Mouse (Mus musculus): Measurements from ENCODE around the gene Gm17622. TPM values are rescaled to one million over a fixed set of nuclear protein-coding genes. Genes with fewer than 3 reads are reported as not detected.

Gene Gm17622
- polyA plus RNA-seq, 1 experiment: not detected

GRCm38 (mm10) chr13:96527022-96527421 lies 36.5 kb downstream of the Gm17622 start:
- H3K4me3 ChIP-seq (ENCODE audit: insufficient read depth, low read length): no peak overlapping the region
- H3K4me1 ChIP-seq (ENCODE audit: control insufficient read depth, insufficient read depth, low read length): no peaks in the 10 kb centered on the region; the same call in 1 of the 2 replicates
- H3K27ac ChIP-seq (ENCODE audit: insufficient read depth, low read length): no peak overlapping the region
- TF ChIP-seq POLR2A (IDR thresholded peaks at IDR 0.05; ENCODE audit: extremely low read depth, insufficient read depth, low read length) (no peak), CTCF (IDR thresholded peaks at IDR 0.05; ENCODE audit: extremely low read depth, insufficient read depth, low read length) (no peak)

DNA sequence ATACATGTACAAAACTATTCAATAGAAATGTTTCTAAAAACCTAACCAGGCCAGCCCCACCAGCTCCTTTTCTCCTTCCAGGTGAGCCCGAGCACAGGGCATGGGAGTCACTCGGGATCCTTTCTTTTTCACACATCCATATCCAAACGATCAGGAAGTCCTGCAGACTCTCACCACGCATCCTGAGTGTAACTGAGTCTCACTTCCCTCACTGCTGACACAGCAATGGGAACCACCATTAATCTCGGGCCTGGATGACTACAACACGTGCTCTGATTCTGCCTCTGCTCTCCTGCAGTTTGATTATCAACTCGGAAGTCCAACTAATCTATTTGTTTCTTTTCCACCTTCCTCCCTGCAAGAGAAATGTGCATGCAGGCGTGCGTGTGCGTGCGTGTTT lies 37.3 kb downstream of the Gm17622 start:
- Histone ChIP-seq H3K27ac (ENCODE audit: insufficient read depth, low read length) (no peak overlapping the region), H3K4me1 (ENCODE audit: control insufficient read depth, insufficient read depth, low read length) (no peaks in the 10 kb centered on the region; the same call in 1 of the 2 replicates), H3K4me3 (ENCODE audit: insufficient read depth, low read length) (no peak overlapping the region)
- TF ChIP-seq POLR2A (IDR thresholded peaks at IDR 0.05; ENCODE audit: extremely low read depth, insufficient read depth, low read length) (no peak), CTCF (IDR thresholded peaks at IDR 0.05; ENCODE audit: extremely low read depth, insufficient read depth, low read length) (no peak)

- TF ChIP-seq POLR2A (IDR thresholded peaks at IDR 0.05; ENCODE audit: extremely low read depth, insufficient read depth, low read length) (no peak), CTCF (IDR thresholded peaks at IDR 0.05; ENCODE audit: extremely low read depth, insufficient read depth, low read length) (no peak)
- Histone ChIP-seq H3K4me3 (ENCODE audit: insufficient read depth, low read length) (no peak overlapping the region), H3K4me1 (ENCODE audit: control insufficient read depth, insufficient read depth, low read length) (no peaks in the 10 kb centered on the region; the same call in 1 of the 2 replicates), H3K27ac (ENCODE audit: insufficient read depth, low read length) (no peak overlapping the region)
Observed at GRCm38 (mm10) chr13:96528776-96529175, 38.2 kb downstream of the Gm17622 start.

GRCm38 (mm10) chr13:96529542-96529941 lies 39.0 kb downstream of the Gm17622 start:
- Histone ChIP-seq H3K27ac (ENCODE audit: insufficient read depth, low read length) (no peak overlapping the region), H3K4me1 (ENCODE audit: control insufficient read depth, insufficient read depth, low read length) (no peaks in the 10 kb centered on the region; the same call in 1 of the 2 replicates), H3K4me3 (ENCODE audit: insufficient read depth, low read length) (no peak overlapping the region)
- no peak for TF ChIP-seq CTCF (IDR thresholded peaks at IDR 0.05; ENCODE audit: extremely low read depth, insufficient read depth, low read length)
- no peak for TF ChIP-seq POLR2A (IDR thresholded peaks at IDR 0.05; ENCODE audit: extremely low read depth, insufficient read depth, low read length)

GRCm38 (mm10) chr13:96530064-96530463 lies 39.5 kb downstream of the Gm17622 start:
- Histone ChIP-seq H3K4me3 (ENCODE audit: insufficient read depth, low read length) (no peak overlapping the region), H3K4me1 (ENCODE audit: control insufficient read depth, insufficient read depth, low read length) (no peaks in the 10 kb centered on the region; the same call in 1 of the 2 replicates), H3K27ac (ENCODE audit: insufficient read depth, low read length) (no peak overlapping the region)
- TF ChIP-seq POLR2A (IDR thresholded peaks at IDR 0.05; ENCODE audit: extremely low read depth, insufficient read depth, low read length) (no peak), CTCF (IDR thresholded peaks at IDR 0.05; ENCODE audit: extremely low read depth, insufficient read depth, low read length) (no peak)

GRCm38 (mm10) chr13:96532176-96532575 lies 41.6 kb downstream of the Gm17622 start:
- Histone ChIP-seq H3K4me3 (ENCODE audit: insufficient read depth, low read length) (no peak overlapping the region), H3K27ac (ENCODE audit: insufficient read depth, low read length) (no peak overlapping the region), H3K4me1 (ENCODE audit: control insufficient read depth, insufficient read depth, low read length) (no peaks in the 10 kb centered on the region; the same call in 1 of the 2 replicates)
- no peak for TF ChIP-seq CTCF (IDR thresholded peaks at IDR 0.05; ENCODE audit: extremely low read depth, insufficient read depth, low read length)
- TF ChIP-seq POLR2A (IDR thresholded peaks at IDR 0.05; ENCODE audit: extremely low read depth, insufficient read depth, low read length): no peak

GRCm38 (mm10) chr13:96533742-96534141 lies 43.2 kb downstream of the Gm17622 start:
- Histone ChIP-seq H3K4me1 (ENCODE audit: control insufficient read depth, insufficient read depth, low read length) (no peaks in the 10 kb centered on the region; the same call in 1 of the 2 replicates), H3K4me3 (ENCODE audit: insufficient read depth, low read length) (no peak overlapping the region), H3K27ac (ENCODE audit: insufficient read depth, low read length) (no peak overlapping the region)
- TF ChIP-seq POLR2A (IDR thresholded peaks at IDR 0.05; ENCODE audit: extremely low read depth, insufficient read depth, low read length) (no peak), CTCF (IDR thresholded peaks at IDR 0.05; ENCODE audit: extremely low read depth, insufficient read depth, low read length) (no peak)

DNA sequence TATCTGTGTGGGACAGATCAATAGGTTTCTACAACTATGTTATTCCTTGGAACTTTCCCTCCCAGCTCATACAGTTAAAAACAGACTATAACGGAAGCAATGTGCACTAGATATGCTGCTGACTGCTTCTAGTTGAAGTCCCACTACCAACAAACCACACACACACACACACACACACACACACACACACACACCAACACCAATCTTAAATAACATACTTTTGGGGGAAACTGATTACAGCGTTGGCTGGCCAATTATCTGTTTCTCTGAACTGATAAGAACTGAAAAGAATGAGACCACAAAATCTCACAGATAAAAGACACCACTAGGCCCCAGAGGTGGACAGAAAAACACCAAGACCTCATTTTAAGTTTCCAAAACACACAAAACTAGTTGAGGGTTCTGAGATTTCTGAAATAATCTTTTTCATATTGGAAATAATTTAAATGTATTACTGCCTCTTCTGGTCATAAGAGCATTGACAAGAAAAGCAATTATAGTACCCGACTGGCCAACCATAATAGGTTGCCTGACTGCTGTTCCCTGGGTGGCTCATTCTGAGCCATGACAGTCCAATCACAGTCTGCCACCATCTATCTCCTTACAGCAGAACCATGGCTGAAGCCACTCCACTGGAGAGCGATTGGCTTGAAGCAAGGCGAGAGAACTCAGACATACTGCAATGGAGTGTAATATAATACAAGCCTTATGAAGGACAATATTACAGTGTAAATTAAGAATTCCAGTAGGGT lies 46.5 kb downstream of the Gm17622 start:
- H3K4me3 ChIP-seq (ENCODE audit: insufficient read depth, low read length): no peak overlapping the region
- H3K27ac ChIP-seq (ENCODE audit: insufficient read depth, low read length): no peak overlapping the region
- TF ChIP-seq CTCF (IDR thresholded peaks at IDR 0.05; ENCODE audit: extremely low read depth, insufficient read depth, low read length): no peak
- no peak for TF ChIP-seq POLR2A (IDR thresholded peaks at IDR 0.05; ENCODE audit: extremely low read depth, insufficient read depth, low read length)
- H3K4me1 ChIP-seq (ENCODE audit: control insufficient read depth, insufficient read depth, low read length): no peaks in the 10 kb centered on the region; the same call in 1 of the 2 replicates

DNA sequence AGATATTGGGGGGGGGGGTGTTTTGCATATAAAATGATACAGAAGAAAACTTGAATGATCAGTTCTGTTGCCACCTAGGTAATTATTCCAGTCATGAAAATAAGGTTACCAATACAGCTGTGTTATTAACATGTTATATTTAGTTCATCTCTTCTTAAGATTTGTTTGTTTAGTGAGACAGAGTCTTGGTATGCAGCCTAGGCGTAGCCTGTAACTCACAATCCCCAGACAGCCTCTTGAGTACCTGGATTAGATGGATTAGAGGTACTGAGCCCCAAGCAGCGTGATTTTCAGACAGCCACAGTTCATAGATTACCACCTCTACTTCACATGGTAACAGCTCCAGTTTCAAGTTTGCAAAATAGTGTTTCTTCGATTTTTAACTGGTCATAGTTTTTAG lies 47.6 kb downstream of the Gm17622 start:
- Histone ChIP-seq H3K4me3 (ENCODE audit: insufficient read depth, low read length) (no peak overlapping the region), H3K4me1 (ENCODE audit: control insufficient read depth, insufficient read depth, low read length) (no peaks in the 10 kb centered on the region), H3K27ac (ENCODE audit: insufficient read depth, low read length) (no peak overlapping the region)
- no peak for TF ChIP-seq POLR2A (IDR thresholded peaks at IDR 0.05; ENCODE audit: extremely low read depth, insufficient read depth, low read length)
- TF ChIP-seq CTCF (IDR thresholded peaks at IDR 0.05; ENCODE audit: extremely low read depth, insufficient read depth, low read length): no peak

Other genes with a start within 250 kb of the Gm17622 start
- 17.0 and 17.4 TPM in 2 replicates for gene Poc5, start 102.4 kb upstream of the Gm17622 start, polyA plus RNA-seq (2012; rRNA removed)
- 0.04 and 0.17 TPM in 2 replicates for gene Ankdd1b, start 19.5 kb upstream of the Gm17622 start, polyA plus RNA-seq (2012; rRNA removed)
- gene Polk, start 51.8 kb downstream of the Gm17622 start, polyA plus RNA-seq (2012; rRNA removed): 7.2 and 8.3 TPM in 2 replicates
- gene Col4a3bp, start 51.9 kb downstream of the Gm17622 start, polyA plus RNA-seq (2012; rRNA removed): 35.5 and 40.0 TPM in 2 replicates
- gene Hmgcr, start 180.2 kb downstream of the Gm17622 start, polyA plus RNA-seq (2012; rRNA removed): 56.1 and 59.0 TPM in 2 replicates